Mouse (Mus musculus) embryonic facial prominence, embryonic 12.5 days (tissue): ENCODE results near the gene Stau1. TPM values are rescaled to one million over a fixed set of nuclear protein-coding genes. Genes with fewer than 3 reads are reported as not detected.

Experiments
- ATAC-seq: fragments of 200-750 bp; cut with Nextera tagmentation; 2 replicates; pipeline ENCODE4 v1.8.0; 2017; ENCODE audit not compliant: insufficient number of reproducible peaks, insufficient read depth, low FRiP score, low TSS enrichment
- H3K27ac ChIP-seq: fragments of 300-500 bp; sonication (generic); 2 replicates; pipeline ENCODE4 v1.5.1; 2016; ENCODE audit warnings: mild to moderate bottlenecking
- H3K27me3 ChIP-seq: fragments of 300-500 bp; sonication (generic); 2 replicates; pipeline ENCODE4 v1.6.1; 2016; ENCODE audit warnings: mild to moderate bottlenecking, moderate library complexity
- H3K36me3 ChIP-seq: fragments of 300-500 bp; sonication (generic); 2 replicates; pipeline ENCODE4 v1.6.1; 2016; ENCODE audit warnings: mild to moderate bottlenecking
- H3K4me1 ChIP-seq: fragments of 300-500 bp; sonication (generic); 2 replicates; pipeline ENCODE4 v1.6.1; 2016
- H3K4me2 ChIP-seq: fragments of 300-500 bp; sonication (generic); replicated peaks from 2 replicates; pipeline ENCODE4 v1.6.1; 2016; ENCODE audit warnings: mild to moderate bottlenecking, moderate library complexity
- H3K4me3 ChIP-seq: fragments of 300-500 bp; sonication (generic); 2 replicates; pipeline ENCODE4 v1.5.1; 2016; ENCODE audit warnings: mild to moderate bottlenecking
- H3K9ac ChIP-seq: fragments of 300-500 bp; sonication (generic); 2 replicates; pipeline ENCODE4 v1.6.1; 2016; ENCODE audit warnings: mild to moderate bottlenecking, moderate library complexity
- H3K9me3 ChIP-seq: fragments of 300-500 bp; sonication (generic); 2 replicates; pipeline ENCODE4 v1.6.1; 2016; ENCODE audit warnings: mild to moderate bottlenecking, moderate library complexity
- WGBS: fragments of 180-500 bp; shearing (Covaris S2); methylation state at CpG from one replicate; pipeline ENCODE4 v1.1.7; 2016; 5-methylcytosine and 5-hydroxymethylcytosine counted together
- polyA plus RNA-seq: library from polyadenylated mRNA; unstranded; fragments of >200 nt; fragmentation: Nextera tagmentation; extraction: Ambion mirVana; gene quantifications from 2 replicates; pipeline ENCODE4 v1.2.1, GENCODE M21; 2016

The Stau1 gene
- polyA plus RNA-seq, 1 experiment from 2014 or later = 112 TPM

DNA sequence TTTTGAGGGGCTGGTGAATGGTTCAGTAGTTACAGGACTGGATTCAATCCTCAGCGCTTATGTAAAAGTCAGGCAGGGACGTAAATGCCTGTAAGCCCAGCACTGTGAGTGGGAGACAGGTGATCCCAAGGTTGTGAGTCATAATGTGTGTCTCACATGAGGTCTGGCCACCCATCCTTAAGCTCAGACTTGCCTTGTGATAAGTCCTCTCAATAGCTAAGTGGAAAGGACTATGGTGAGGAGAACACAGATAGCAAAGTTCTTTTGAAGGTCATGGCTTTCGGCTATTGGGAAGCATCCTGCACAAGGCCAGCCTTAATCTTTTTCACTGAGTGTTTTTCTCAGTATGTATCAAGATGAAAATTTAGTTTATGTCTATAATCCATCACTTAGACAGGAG, 86.4 kb downstream of the Stau1 start:
- H3K36me3 ChIP-seq = peaks cover 9% of the 10 kb centered on the region
- H3K4me1 ChIP-seq = peaks cover 9% of the 10 kb centered on the region
- H3K9ac ChIP-seq = no peak overlapping the region
- 94% methylated on average over 3 of the region's 3 CpGs for WGBS
- no peak overlapping the region for H3K4me3 ChIP-seq
- no peak overlapping the region for H3K27ac ChIP-seq
- no peak for ATAC-seq
- no peaks in the 10 kb centered on the region for H3K9me3 ChIP-seq
- no peaks in the 10 kb centered on the region for H3K27me3 ChIP-seq
- H3K4me2 ChIP-seq = no peak overlapping the region

DNA sequence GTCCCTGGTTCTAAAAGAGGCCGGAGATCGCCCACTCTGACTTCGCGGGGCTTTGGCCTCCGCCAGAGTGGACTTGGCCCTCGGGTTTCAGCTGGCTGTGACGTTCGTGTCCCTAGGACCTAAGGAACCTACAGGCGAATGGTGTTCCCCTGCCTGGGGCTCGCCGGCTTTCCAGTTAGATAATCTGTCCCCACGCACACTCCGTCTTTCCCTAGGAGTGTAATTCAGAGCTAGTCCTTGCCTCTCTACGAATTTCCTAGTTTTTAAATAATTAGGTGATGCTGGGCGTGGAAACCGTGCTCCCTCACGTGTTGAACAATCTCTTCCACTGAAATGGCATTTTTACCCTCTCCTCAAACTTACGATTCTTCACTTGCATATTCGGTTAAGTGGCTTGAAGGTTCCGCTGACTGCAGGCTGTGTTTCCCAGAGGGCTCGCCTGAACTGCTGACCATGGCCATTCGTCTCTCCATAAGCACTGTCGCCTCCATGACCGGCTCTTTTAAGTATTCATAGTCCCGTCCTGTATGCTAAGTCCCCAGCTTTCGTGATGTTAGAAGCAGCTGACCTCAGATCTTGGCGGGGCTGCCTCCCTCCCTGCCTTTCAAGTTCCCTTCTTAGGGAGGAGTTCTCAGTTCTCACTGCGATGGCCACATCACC, 89.4 kb downstream of the Stau1 start:
- 1% methylated on average over 28 of the region's 28 CpGs for WGBS
- peak; percentile 14; the same call in 1 of the 2 replicates for ATAC-seq
- H3K4me3 ChIP-seq = peak overlapping the region; percentile 74

GRCm38 (mm10) chr2:166905711-166906522, 90.2 kb downstream of the Stau1 start, which contains the start of gene Cse1l:
TSS of gene Cse1l (plus strand) at chr2:166906040.
- Histone ChIP-seq H3K9me3 (no peaks in the 10 kb centered on the region), H3K9ac (peak within 1 kb of the TSS; percentile 75), H3K4me2 (peak within 1 kb of the TSS; percentile 99), H3K4me3 (peak within 1 kb of the TSS; percentile 74), H3K36me3 (peaks cover 9% of the 10 kb centered on the region), H3K4me1 (peaks cover 9% of the 10 kb centered on the region), H3K27me3 (no peaks in the 10 kb centered on the region), H3K27ac (peak within 1 kb of the TSS; percentile 95)
- peak; percentile 96 for ATAC-seq
- WGBS = under 1% methylated on average over 80 of the region's 80 CpGs

More for the DNA sequence above, 89.4 kb downstream of the Stau1 start:
- peak overlapping the region; percentile 95 for H3K27ac ChIP-seq
- H3K36me3 ChIP-seq = peaks cover 9% of the 10 kb centered on the region
- H3K4me1 ChIP-seq = peaks cover 9% of the 10 kb centered on the region
- H3K27me3 ChIP-seq = no peaks in the 10 kb centered on the region
- H3K9ac ChIP-seq = peak overlapping the region; percentile 75
- H3K4me2 ChIP-seq = peak overlapping the region; percentile 99
- no peaks in the 10 kb centered on the region for H3K9me3 ChIP-seq

DNA sequence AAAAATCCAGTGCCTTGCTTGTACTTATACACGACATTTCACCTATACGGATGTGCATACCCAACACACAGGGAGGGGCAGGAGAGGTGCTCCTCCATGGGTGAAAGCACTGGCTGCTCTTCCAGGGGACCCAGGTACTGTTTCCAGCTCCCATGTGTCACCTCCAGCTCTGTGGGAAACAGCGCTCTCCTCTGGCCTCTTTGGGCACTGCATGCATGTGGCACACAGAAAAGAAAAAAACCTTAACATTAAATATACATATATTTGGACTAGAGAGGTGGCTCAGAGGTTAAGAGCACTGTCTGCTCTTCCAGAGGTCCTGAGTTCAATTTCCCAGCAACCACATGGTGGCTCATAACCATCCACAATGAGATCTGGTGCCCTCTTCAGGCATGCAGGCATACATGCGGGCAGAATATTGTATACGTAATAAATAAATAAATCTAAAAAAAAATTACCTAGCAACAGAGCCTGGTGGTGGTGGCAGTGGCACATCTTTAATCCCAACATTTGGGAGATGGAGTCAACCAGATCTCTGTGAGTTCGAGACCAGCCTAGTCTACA, 92.3 kb downstream of the Stau1 start:
- Histone ChIP-seq H3K4me2 (no peak overlapping the region), H3K27me3 (no peaks in the 10 kb centered on the region), H3K9me3 (no peaks in the 10 kb centered on the region), H3K4me3 (no peak overlapping the region), H3K27ac (no peak overlapping the region), H3K4me1 (peaks cover 9% of the 10 kb centered on the region), H3K9ac (no peak overlapping the region), H3K36me3 (no peaks in the 10 kb centered on the region)
- no peak for ATAC-seq
- 93% methylated on average over 6 of the region's 6 CpGs for WGBS

- no peak overlapping the region for H3K4me2 ChIP-seq
- WGBS = 88% methylated on average over 8 of the region's 8 CpGs
These were observed 95.2 kb downstream of the Stau1 start for GRCm38 (mm10) chr2:166900792-166901505.

DNA sequence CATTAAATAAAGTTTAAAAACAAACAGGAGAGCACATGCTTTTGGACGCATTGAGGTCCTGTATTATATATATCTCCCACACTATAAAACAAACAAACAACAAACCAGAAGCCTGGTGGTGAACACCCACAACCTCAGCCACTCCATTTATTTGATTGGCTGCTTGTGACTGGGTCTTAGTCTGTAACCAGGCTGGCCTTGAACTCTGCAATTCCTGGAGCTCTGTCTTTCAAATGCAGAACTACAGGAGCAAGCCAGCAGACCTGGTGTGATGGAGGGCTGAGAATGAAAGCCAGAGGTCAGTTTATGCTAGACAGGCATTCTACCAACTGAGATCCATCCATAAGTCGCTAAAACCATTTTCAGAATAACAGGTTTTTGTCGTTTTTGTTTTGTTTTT, 96.4 kb downstream of the Stau1 start:
- no peaks in the 10 kb centered on the region for H3K4me1 ChIP-seq
- H3K4me2 ChIP-seq = no peak overlapping the region
- no peaks in the 10 kb centered on the region for H3K27me3 ChIP-seq
- ATAC-seq = no peak
- no peaks in the 10 kb centered on the region for H3K9me3 ChIP-seq
- peaks cover 2% of the 10 kb centered on the region; the same call in 1 of the 2 replicates for H3K36me3 ChIP-seq
- no peak overlapping the region for H3K4me3 ChIP-seq
- no peak overlapping the region for H3K27ac ChIP-seq
- no peak overlapping the region for H3K9ac ChIP-seq
- WGBS = 64% methylated on average over 3 of the region's 3 CpGs

More at GRCm38 (mm10) chr2:166900792-166901505, 95.2 kb downstream of the Stau1 start:
- no peaks in the 10 kb centered on the region for H3K4me1 ChIP-seq
- no peak for ATAC-seq
- H3K9me3 ChIP-seq = no peaks in the 10 kb centered on the region
- no peak overlapping the region for H3K27ac ChIP-seq
- H3K27me3 ChIP-seq = no peaks in the 10 kb centered on the region
- no peak overlapping the region for H3K4me3 ChIP-seq
- H3K36me3 ChIP-seq = no peaks in the 10 kb centered on the region
- H3K9ac ChIP-seq = no peak overlapping the region

DNA sequence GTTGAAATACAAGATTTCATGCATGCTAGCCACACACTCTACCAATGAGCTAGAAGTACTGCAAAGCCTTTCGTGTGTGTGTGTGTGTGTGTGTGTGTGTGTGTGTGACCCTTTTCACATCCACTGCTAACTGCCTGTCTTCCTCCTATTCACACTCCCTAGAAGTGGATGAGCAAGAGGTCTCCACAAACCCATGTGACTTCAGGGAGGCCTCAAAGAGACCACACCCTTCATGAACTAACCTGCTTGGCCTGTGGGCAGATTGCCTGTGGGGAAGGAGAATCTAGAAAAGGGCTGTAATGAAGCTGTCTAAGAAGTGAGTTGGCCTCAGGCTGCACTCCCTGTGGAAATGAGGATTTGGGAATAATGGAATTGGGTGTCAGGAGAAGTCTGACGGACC, 96.9 kb downstream of the Stau1 start:
- H3K4me1 ChIP-seq = no peaks in the 10 kb centered on the region
- ATAC-seq = no peak
- no peaks in the 10 kb centered on the region for H3K27me3 ChIP-seq
- H3K36me3 ChIP-seq = peaks cover 8% of the 10 kb centered on the region
- H3K9me3 ChIP-seq = no peaks in the 10 kb centered on the region
- H3K4me3 ChIP-seq = no peak overlapping the region
- no peak overlapping the region for H3K27ac ChIP-seq
- H3K9ac ChIP-seq = no peak overlapping the region
- H3K4me2 ChIP-seq = no peak overlapping the region
- WGBS = 80% methylated on average over 2 of the region's 2 CpGs

Other genes starting within 250 kb of the Stau1 start
- gene Trp53rkb, start 203.8 kb downstream of the Stau1 start, polyA plus RNA-seq = 11.5 and 13.2 TPM in 2 replicates
- 4.8 and 5.1 TPM in 2 replicates for gene Arfgef2, start 190.7 kb downstream of the Stau1 start, polyA plus RNA-seq
- 152 and 164 TPM in 2 replicates for gene Cse1l, start 90.3 kb downstream of the Stau1 start, polyA plus RNA-seq
- 57.4 and 60.2 TPM in 2 replicates for gene Ddx27, start 18.9 kb upstream of the Stau1 start, polyA plus RNA-seq
- 7.2 and 7.6 TPM in 2 replicates for gene Znfx1, start 66.7 kb upstream of the Stau1 start, polyA plus RNA-seq
- 0.93 and 1.3 TPM in 2 replicates for gene Kcnb1, start 193.9 kb upstream of the Stau1 start, polyA plus RNA-seq
- gene Ptgis, start 244.3 kb upstream of the Stau1 start, polyA plus RNA-seq = 17.7 and 19.1 TPM in 2 replicates